Mouse (Mus musculus) ES-Bruce4 (cell line): Measurements from ENCODE around the gene Manba.

Experiments used
- CTCF ChIP-seq: IDR thresholded peaks from one replicate; pipeline ENCODE4 v1.8.1; 2011; ENCODE audit warnings: low read depth, low read length
- EP300 ChIP-seq: IDR thresholded peaks from 2 replicates; pipeline ENCODE4 v1.6.1; 2011; ENCODE audit warnings: low read depth, low read length; ENCODE audit not compliant: insufficient read depth
- POLR2A ChIP-seq: IDR thresholded peaks from one replicate; pipeline ENCODE4 v1.8.1; 2011; ENCODE audit warnings: low read length; ENCODE audit not compliant: insufficient read depth

DNA sequence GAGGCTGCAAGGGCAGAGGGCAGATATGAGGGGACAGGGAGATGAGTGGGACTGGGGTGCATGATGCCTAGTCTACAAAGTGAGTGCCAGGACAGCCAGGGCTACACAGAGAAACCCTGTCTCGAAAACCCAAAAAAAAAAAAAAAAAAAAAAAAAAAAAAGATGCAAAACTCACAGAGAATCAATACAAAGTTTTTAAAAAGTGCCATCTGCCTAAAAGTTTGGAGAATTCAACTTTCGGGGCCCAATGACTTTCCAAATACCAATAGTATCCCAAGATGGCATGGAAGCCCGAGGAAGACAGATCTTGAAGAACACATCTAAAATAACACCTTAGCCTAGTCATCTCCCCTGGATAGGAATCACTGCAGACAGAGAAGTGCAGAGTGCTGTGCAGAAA is 112.9 kb downstream of the Manba start:
- TF ChIP-seq POLR2A (no peak), CTCF (no peak), EP300 (no peak)
